Mouse (Mus musculus) liver, embryonic 11.5 days (tissue): ENCODE results near the gene Foxn3. TPM values are rescaled to one million over a fixed set of nuclear protein-coding genes. Genes with fewer than 3 reads are reported as not detected.

Experiments used
- ATAC-seq: fragments of 200-750 bp; cut with Nextera tagmentation; replicated peaks from 2 replicates; pipeline ENCODE4 v1.8.0; 2017; ENCODE audit warnings: moderate number of reproducible peaks, mild to moderate bottlenecking, moderate TSS enrichment, moderate library complexity; ENCODE audit not compliant: low FRiP score
- DNase-seq: peaks from one replicate; pipeline ENCODE4 v3.0.0-alpha.2; 2017; ENCODE audit warnings: low spot score
- H3K27ac ChIP-seq: fragments of 300-500 bp; sonication (generic); 2 replicates; pipeline ENCODE4 v1.5.1; 2014; ENCODE audit warnings: mild to moderate bottlenecking, low read depth, low read length, control low read depth
- H3K27me3 ChIP-seq: fragments of 300-500 bp; sonication (generic); replicated peaks from 2 replicates; pipeline ENCODE4 v1.6.1; 2014; ENCODE audit warnings: low read length, mixed read lengths; ENCODE audit not compliant: control insufficient read depth, insufficient read depth
- H3K36me3 ChIP-seq: fragments of 300-500 bp; sonication (generic); 2 replicates; pipeline ENCODE4 v1.6.1; 2014; ENCODE audit warnings: mild to moderate bottlenecking, low read length, moderate library complexity, mixed read lengths; ENCODE audit not compliant: control insufficient read depth, insufficient read depth
- H3K4me1 ChIP-seq: fragments of 300-500 bp; sonication (generic); replicated peaks from 2 replicates; pipeline ENCODE4 v1.6.1; 2014; ENCODE audit warnings: low read length, mixed read lengths; ENCODE audit not compliant: control insufficient read depth, insufficient read depth
- H3K4me2 ChIP-seq: fragments of 300-500 bp; sonication (generic); 2 replicates; pipeline ENCODE4 v1.6.1; 2014; ENCODE audit warnings: mild to moderate bottlenecking, control low read depth, moderate library complexity
- H3K4me3 ChIP-seq: fragments of 300-500 bp; sonication (generic); 2 replicates; pipeline ENCODE4 v1.5.1; 2014; ENCODE audit warnings: low read depth, low read length, control low read depth
- H3K9ac ChIP-seq: fragments of 300-500 bp; sonication (generic); 2 replicates; pipeline ENCODE4 v1.6.1; 2014; ENCODE audit warnings: low read depth, low read length, control low read depth
- H3K9me3 ChIP-seq: fragments of 300-500 bp; sonication (generic); 2 replicates; pipeline ENCODE4 v1.6.1; 2016; ENCODE audit warnings: low read length, inconsistent platforms, mixed read lengths; ENCODE audit not compliant: control insufficient read depth
- WGBS: fragments of 180-500 bp; shearing (Covaris S2); extraction: QIAGEN DNeasy Blood & Tissue Kit; methylation state at CpG from one replicate; pipeline ENCODE4 v1.1.7; 2014; 5-methylcytosine and 5-hydroxymethylcytosine counted together
- polyA plus RNA-seq: library from polyadenylated mRNA; unstranded; fragments of >200 nt; fragmentation: Nextera tagmentation; extraction: Ambion mirVana; gene quantifications from 2 replicates; pipeline ENCODE4 v1.2.1, GENCODE M21; 2014

The Foxn3 gene
- polyA plus RNA-seq, 1 experiment from 2014 or later, result 52.7 TPM

- Histone ChIP-seq H3K9me3 (no peaks in the 10 kb centered on the region), H3K4me2 (peak overlapping the region; percentile 2), H3K36me3 (no peaks in the 10 kb centered on the region), H3K27ac (no peak overlapping the region; the same call in 1 of the 2 replicates), H3K27me3 (no peaks in the 10 kb centered on the region), H3K4me1 (peaks cover 9% of the 10 kb centered on the region), H3K4me3 (no peak overlapping the region), H3K9ac (no peak overlapping the region; the same call in 1 of the 2 replicates)
- WGBS, result 60% methylated on average over 10 of the region's 10 CpGs
- DNase-seq, result no peak
- peak; percentile 92 for ATAC-seq
These were observed 105.7 kb downstream of the Foxn3 start for GRCm38 (mm10) chr12:99457521-99458205.

GRCm38 (mm10) chr12:99455580-99455979, 107.8 kb downstream of the Foxn3 start:
- Histone ChIP-seq H3K4me3 (no peak overlapping the region), H3K27ac (no peak overlapping the region), H3K9ac (no peak overlapping the region), H3K27me3 (no peaks in the 10 kb centered on the region), H3K9me3 (no peaks in the 10 kb centered on the region), H3K4me2 (no peak overlapping the region), H3K4me1 (peaks cover 9% of the 10 kb centered on the region), H3K36me3 (no peaks in the 10 kb centered on the region)
- DNase-seq, result no peak
- ATAC-seq, result no peak
- WGBS, result 83% methylated on average over 8 of the region's 8 CpGs

GRCm38 (mm10) chr12:99454394-99454793, 109.0 kb downstream of the Foxn3 start:
- no peak for ATAC-seq
- H3K4me1 ChIP-seq, result peaks cover 9% of the 10 kb centered on the region
- no peak for DNase-seq
- no peaks in the 10 kb centered on the region; the same call in 1 of the 2 replicates for H3K36me3 ChIP-seq
- H3K4me2 ChIP-seq, result no peak overlapping the region
- H3K27ac ChIP-seq, result no peak overlapping the region
- 79% methylated on average over 9 of the region's 9 CpGs for WGBS
- no peak overlapping the region for H3K9ac ChIP-seq
- no peak overlapping the region for H3K4me3 ChIP-seq
- H3K9me3 ChIP-seq, result no peaks in the 10 kb centered on the region
- no peaks in the 10 kb centered on the region for H3K27me3 ChIP-seq

- no peak overlapping the region for H3K4me2 ChIP-seq
- no peak overlapping the region for H3K9ac ChIP-seq
- H3K9me3 ChIP-seq, result no peaks in the 10 kb centered on the region
- no peak overlapping the region for H3K27ac ChIP-seq
- ATAC-seq, result no peak
- H3K27me3 ChIP-seq, result no peaks in the 10 kb centered on the region
- H3K4me3 ChIP-seq, result no peak overlapping the region
- H3K4me1 ChIP-seq, result peaks cover 9% of the 10 kb centered on the region
- DNase-seq, result no peak
- no peaks in the 10 kb centered on the region; the same call in 1 of the 2 replicates for H3K36me3 ChIP-seq
- 74% methylated on average over 4 of the region's 4 CpGs for WGBS
These were observed 109.6 kb downstream of the Foxn3 start for GRCm38 (mm10) chr12:99453797-99454196.

GRCm38 (mm10) chr12:99450076-99450475, 113.3 kb downstream of the Foxn3 start:
- ATAC-seq (no peak), DNase-seq (no peak)
- Histone ChIP-seq H3K4me3 (no peak overlapping the region), H3K9me3 (no peaks in the 10 kb centered on the region), H3K4me2 (no peak overlapping the region), H3K4me1 (peaks cover 3% of the 10 kb centered on the region; the same call in 1 of the 2 replicates), H3K27ac (no peak overlapping the region), H3K9ac (no peak overlapping the region), H3K27me3 (no peaks in the 10 kb centered on the region), H3K36me3 (no peaks in the 10 kb centered on the region; the same call in 1 of the 2 replicates)
- 85% methylated on average over 6 of the region's 6 CpGs for WGBS

DNA sequence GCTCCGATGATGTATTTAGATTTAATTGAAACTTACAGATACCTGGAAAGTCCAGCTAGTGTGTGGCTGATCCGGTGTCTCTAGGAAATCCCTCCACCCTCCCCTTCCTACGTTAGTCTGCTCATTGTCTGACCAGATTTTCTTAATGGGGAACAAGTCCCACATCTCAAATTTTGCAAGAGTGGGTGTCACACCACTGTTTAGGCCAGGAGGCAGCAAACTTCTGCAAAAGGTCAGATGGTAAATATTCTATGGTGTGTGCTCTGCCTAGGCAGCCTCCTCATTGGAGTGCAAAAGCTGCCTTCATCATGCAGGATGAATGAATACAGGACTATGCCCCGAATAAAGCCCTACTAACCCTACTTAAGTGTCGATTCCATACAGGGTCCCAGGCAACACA, 115.6 kb downstream of the Foxn3 start:
- no peaks in the 10 kb centered on the region for H3K27me3 ChIP-seq
- H3K4me2 ChIP-seq, result no peak overlapping the region
- ATAC-seq (no peak), DNase-seq (no peak)
- no peaks in the 10 kb centered on the region for H3K9me3 ChIP-seq
- peaks cover 3% of the 10 kb centered on the region; the same call in 1 of the 2 replicates for H3K4me1 ChIP-seq
- H3K27ac ChIP-seq, result no peak overlapping the region
- 93% methylated on average over 5 of the region's 5 CpGs for WGBS
- H3K36me3 ChIP-seq, result no peaks in the 10 kb centered on the region; the same call in 1 of the 2 replicates
- no peak overlapping the region for H3K9ac ChIP-seq
- no peak overlapping the region for H3K4me3 ChIP-seq

GRCm38 (mm10) chr12:99445018-99445674, 118.2 kb downstream of the Foxn3 start:
- H3K27me3 ChIP-seq, result no peaks in the 10 kb centered on the region
- H3K9ac ChIP-seq, result no peak overlapping the region
- H3K4me1 ChIP-seq, result peaks cover 3% of the 10 kb centered on the region; the same call in 1 of the 2 replicates
- no peak overlapping the region for H3K4me2 ChIP-seq
- DNase-seq (no peak), ATAC-seq (no peak)
- no peak overlapping the region for H3K4me3 ChIP-seq
- WGBS, result 79% methylated on average over 6 of the region's 6 CpGs
- no peaks in the 10 kb centered on the region for H3K9me3 ChIP-seq
- H3K36me3 ChIP-seq, result no peaks in the 10 kb centered on the region; the same call in 1 of the 2 replicates
- no peak overlapping the region for H3K27ac ChIP-seq

DNA sequence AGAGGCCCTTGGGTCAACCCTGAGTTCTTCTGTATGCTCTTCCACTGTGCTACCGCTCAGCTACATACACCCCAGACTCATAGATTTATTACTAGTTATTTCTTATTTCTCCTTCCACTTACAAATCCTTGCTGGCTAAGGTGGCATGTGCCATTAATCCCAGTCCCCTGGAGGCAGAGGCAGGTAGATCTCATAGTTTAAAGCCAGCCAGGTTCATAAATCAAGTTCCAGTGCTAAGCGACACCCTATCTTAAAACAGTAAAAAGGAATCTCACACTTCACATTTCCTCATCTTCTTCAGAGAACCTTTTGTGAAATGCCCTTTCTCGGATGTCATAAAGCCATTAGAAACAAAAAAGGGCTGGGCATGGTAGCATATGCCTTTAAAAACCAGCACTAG, 120.6 kb downstream of the Foxn3 start:
- H3K27ac ChIP-seq, result no peak overlapping the region
- DNase-seq, result no peak
- no peaks in the 10 kb centered on the region for H3K27me3 ChIP-seq
- 90% methylated on average over 3 of the region's 3 CpGs for WGBS
- no peak overlapping the region for H3K4me3 ChIP-seq
- H3K36me3 ChIP-seq, result no peaks in the 10 kb centered on the region
- no peaks in the 10 kb centered on the region for H3K9me3 ChIP-seq
- ATAC-seq, result no peak
- H3K4me1 ChIP-seq, result peaks cover 3% of the 10 kb centered on the region; the same call in 1 of the 2 replicates
- no peak overlapping the region for H3K9ac ChIP-seq
- H3K4me2 ChIP-seq, result no peak overlapping the region
